Comparison of ENCODE assay signal across 25 mouse cellular contexts in the genomic region with DNA sequence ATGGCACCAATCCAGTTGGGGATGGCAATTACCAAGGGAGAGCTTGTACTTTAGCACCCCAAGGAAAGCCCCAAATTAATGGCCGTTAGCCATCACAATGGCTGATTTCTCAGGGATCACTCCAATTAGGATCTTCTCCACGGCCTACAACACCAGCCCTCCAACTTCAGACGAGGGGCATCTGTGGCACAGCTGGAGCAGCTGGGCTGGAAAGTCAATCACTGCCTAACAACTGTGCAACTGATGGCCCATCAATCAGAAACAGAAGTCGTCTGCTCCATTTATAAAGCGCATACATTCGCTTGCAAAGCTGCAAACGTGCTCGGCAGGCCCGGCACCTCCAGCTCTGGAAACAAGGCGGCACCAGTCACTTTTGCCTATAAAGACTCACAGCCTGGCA.
DNase-seq lines count a peak whose midpoint lies in the region; ATAC-seq and TF ChIP-seq lines count a peak whose summit lies in the region.
"Had no signal": no experiment of that assay in that cellular context is flagged by ENCODE, and none has a peak within 500 bp of the region (broad histone marks: within the 10 kb centered on the region; RNA-seq: fewer than 3 reads in every experiment).

No protein-coding gene starts in this region.

- 58% methylated on average over 10 of the region's 10 CpGs for WGBS in hindbrain, embryonic 11.5 days
- WGBS in hindbrain, postnatal 0 days, result 76% methylated on average over 10 of the region's 10 CpGs
- WGBS in embryonic facial prominence, embryonic 10.5 days, result 71% methylated on average over 10 of the region's 10 CpGs
- WGBS in limb, embryonic 10.5 days, result 36% methylated on average over 10 of the region's 10 CpGs
- WGBS in limb, embryonic 15.5 days, result 35% methylated on average over 10 of the region's 10 CpGs

- no peak overlapping the region for H3K4me2 ChIP-seq in hindbrain, embryonic 11.5 days (replicated peaks; ENCODE audit: low read depth, low read length)
- no peak overlapping the region for H3K4me2 ChIP-seq in hindbrain, postnatal 0 days (ENCODE audit: low read depth, low read length)
- H3K4me2 ChIP-seq in limb, embryonic 15.5 days, result no peak overlapping the region
- H3K4me2 ChIP-seq: forebrain, embryonic 15.5 days; heart, embryonic 12.5 days; hindbrain, embryonic 14.5 days; liver, embryonic 15.5 days; lung, embryonic 14.5 days; midbrain, embryonic 13.5 days had no signal

- H3K4me1 ChIP-seq in hindbrain, embryonic 11.5 days (replicated peaks; ENCODE audit: control insufficient read depth, insufficient read depth, low read length), result no peaks in the 10 kb centered on the region
- no peaks in the 10 kb centered on the region for H3K4me1 ChIP-seq in hindbrain, postnatal 0 days (ENCODE audit: insufficient read depth, low read length)
- peaks cover 37% of the 10 kb centered on the region for H3K4me1 ChIP-seq in embryonic facial prominence, embryonic 10.5 days
- H3K4me1 ChIP-seq in limb, embryonic 10.5 days, result peaks cover 55% of the 10 kb centered on the region
- H3K4me1 ChIP-seq in limb, embryonic 15.5 days, result peaks cover 45% of the 10 kb centered on the region
- H3K4me1 ChIP-seq: heart, embryonic 12.5 days; liver, embryonic 15.5 days had no signal

- no peak overlapping the region for H3K9ac ChIP-seq in hindbrain, embryonic 11.5 days (ENCODE audit: low read depth, low read length)
- no peak overlapping the region for H3K9ac ChIP-seq in hindbrain, postnatal 0 days (replicated peaks; ENCODE audit: low read length)
- no peak overlapping the region for H3K9ac ChIP-seq in limb, embryonic 15.5 days
- H3K9ac ChIP-seq: forebrain, embryonic 15.5 days; heart, embryonic 12.5 days; hindbrain, embryonic 14.5 days; liver, embryonic 15.5 days; lung, embryonic 14.5 days; midbrain, embryonic 13.5 days had no signal

- no peaks in the 10 kb centered on the region for H3K9me3 ChIP-seq in hindbrain, embryonic 11.5 days (ENCODE audit: control insufficient read depth, low read length)
- H3K9me3 ChIP-seq in hindbrain, postnatal 0 days (ENCODE audit: low read length), result no peaks in the 10 kb centered on the region
- peaks cover 7% of the 10 kb centered on the region for H3K9me3 ChIP-seq in embryonic facial prominence, embryonic 10.5 days
- H3K9me3 ChIP-seq in limb, embryonic 10.5 days (replicated peaks), result 0 out of 2 replicates have a peak, but pooled peaks cover 2% of the 10 kb centered on the region
- H3K9me3 ChIP-seq in limb, embryonic 15.5 days, result no peaks in the 10 kb centered on the region
- H3K9me3 ChIP-seq: forebrain, embryonic 15.5 days; liver, embryonic 15.5 days; midbrain, embryonic 13.5 days had no signal

- ATAC-seq in hindbrain, embryonic 11.5 days (ENCODE audit: low FRiP score), result peak; percentile 27; the same call in 1 of the 2 replicates
- no peak for ATAC-seq in hindbrain, postnatal 0 days
- no peak for ATAC-seq in limb, embryonic 15.5 days (ENCODE audit: insufficient number of reproducible peaks, low FRiP score, low TSS enrichment, low read depth)
- ATAC-seq: CD4-positive, CD25-positive, alpha-beta regulatory T cell, adult 4 months; forebrain, embryonic 15.5 days; inflammation-experienced regulatory T-cells, adult 6 months; midbrain, embryonic 13.5 days had no signal

- no peaks in the 10 kb centered on the region for H3K36me3 ChIP-seq in hindbrain, embryonic 11.5 days (ENCODE audit: control insufficient read depth, insufficient read depth, low read length)
- H3K36me3 ChIP-seq in hindbrain, postnatal 0 days (ENCODE audit: insufficient read depth, low read length), result no peaks in the 10 kb centered on the region
- no peaks in the 10 kb centered on the region for H3K36me3 ChIP-seq in embryonic facial prominence, embryonic 10.5 days (replicated peaks)
- no peaks in the 10 kb centered on the region; the same call in 1 of the 2 replicates for H3K36me3 ChIP-seq in limb, embryonic 10.5 days
- no peaks in the 10 kb centered on the region for H3K36me3 ChIP-seq in limb, embryonic 15.5 days
- H3K36me3 ChIP-seq: forebrain, embryonic 15.5 days; heart, embryonic 12.5 days; liver, embryonic 15.5 days; midbrain, embryonic 13.5 days had no signal

- H3K27me3 ChIP-seq in hindbrain, embryonic 11.5 days (ENCODE audit: control insufficient read depth, insufficient read depth, low read length), result no peaks in the 10 kb centered on the region
- H3K27me3 ChIP-seq in hindbrain, postnatal 0 days (ENCODE audit: insufficient read depth, low read length), result no peaks in the 10 kb centered on the region
- peaks cover 11% of the 10 kb centered on the region; the same call in 1 of the 2 replicates for H3K27me3 ChIP-seq in embryonic facial prominence, embryonic 10.5 days (replicated peaks; ENCODE audit: low read depth, poor library complexity, severe bottlenecking)
- peaks cover 45% of the 10 kb centered on the region for H3K27me3 ChIP-seq in limb, embryonic 10.5 days (ENCODE audit: low read depth, poor library complexity, severe bottlenecking)
- H3K27me3 ChIP-seq in limb, embryonic 15.5 days, result 0 out of 2 replicates have a peak, but pooled peaks cover 6% of the 10 kb centered on the region
- H3K27me3 ChIP-seq: forebrain, embryonic 15.5 days had no signal

- peak; percentile 25 for DNase-seq in hindbrain, embryonic 11.5 days (ENCODE audit: low spot score)
- DNase-seq in hindbrain, postnatal 0 days (ENCODE audit: low spot score), result no peak
- DNase-seq in embryonic facial prominence, embryonic 10.5 days (ENCODE audit: low spot score), result no peak
- DNase-seq in limb, embryonic 10.5 days (ENCODE audit: low spot score), result peak; percentile 76
- DNase-seq in cerebellum, adult 9-11 months, result no peak
- no peak for DNase-seq in layer of hippocampus, postnatal 14 days (ENCODE audit: low spot score in 2 of 2)
- DNase-seq: adrenal gland, postnatal 14 days; cerebellum, adult 18-20 months; cerebellum, postnatal 25 days; heart, adult 2 months; heart, postnatal 4 days; kidney, adult 11 months; kidney, postnatal 14 days; layer of hippocampus, adult 9-11 months; lung, embryonic 14.5 days; right cerebral cortex, postnatal 4 days; thymus, adult 2 months had no signal

- H3K4me3 ChIP-seq in hindbrain, embryonic 11.5 days (ENCODE audit: low read depth, low read length), result no peak overlapping the region
- H3K4me3 ChIP-seq in hindbrain, postnatal 0 days (ENCODE audit: low read length), result no peak overlapping the region
- no peak overlapping the region for H3K4me3 ChIP-seq in embryonic facial prominence, embryonic 10.5 days
- no peak overlapping the region for H3K4me3 ChIP-seq in limb, embryonic 10.5 days
- no peak overlapping the region for H3K4me3 ChIP-seq in limb, embryonic 15.5 days
- H3K4me3 ChIP-seq: forebrain, embryonic 15.5 days; heart, adult 2 months; heart, embryonic 12.5 days; liver, embryonic 15.5 days; midbrain, embryonic 13.5 days had no signal

- TF ChIP-seq CTCF in hindbrain, postnatal 0 days (IDR thresholded peaks at IDR 0.05; ENCODE audit: low read depth), result no peak

- no peak overlapping the region for H3K27ac ChIP-seq in hindbrain, embryonic 11.5 days (ENCODE audit: low read depth, low read length)
- no peak overlapping the region for H3K27ac ChIP-seq in hindbrain, postnatal 0 days
- 0 out of 2 replicates have a peak overlapping the region, but pooled peaks have one; percentile 14 for H3K27ac ChIP-seq in embryonic facial prominence, embryonic 10.5 days (replicated peaks)
- H3K27ac ChIP-seq in limb, embryonic 10.5 days, result peak overlapping the region; percentile 77; the same call in 1 of the 2 replicates
- peak overlapping the region; percentile 50 for H3K27ac ChIP-seq in limb, embryonic 15.5 days
- H3K27ac ChIP-seq: forebrain, embryonic 15.5 days; heart, adult 2 months; hindbrain, embryonic 14.5 days; liver, embryonic 15.5 days; midbrain, embryonic 13.5 days had no signal

Comparison
In these comparisons a context has a peak if more than half of its experiments do, and no peak if none do; other contexts are left out.
1. DNase-seq: peak in hindbrain, embryonic 11.5 days (single experiment) and limb, embryonic 10.5 days (single experiment); none in hindbrain, postnatal 0 days (single experiment), embryonic facial prominence, embryonic 10.5 days (single experiment), cerebellum, adult 9-11 months (single experiment) and layer of hippocampus, postnatal 14 days (0 of 2).
2. H3K27ac ChIP-seq: peak in embryonic facial prominence, embryonic 10.5 days (single experiment), limb, embryonic 10.5 days (single experiment) and limb, embryonic 15.5 days (single experiment); none in hindbrain, embryonic 11.5 days (single experiment) and hindbrain, postnatal 0 days (single experiment).